Mouse (Mus musculus) right cerebral cortex, postnatal 25 days (tissue): ENCODE data around the gene Srd5a1.
A peak's percentile ranks its signal among the peaks of the same experiment; 100 is the strongest.

Experiments
- DNase-seq: peaks from one replicate; pipeline ENCODE4 v3.0.0; 2022

Gene Srd5a1

GRCm38 (mm10) chr13:69536021-69536420 lies 75.2 kb downstream of the Srd5a1 start:
- DNase-seq: no peak

- peak; percentile 98 for DNase-seq
These were observed 76.3 kb downstream of the Srd5a1 start for GRCm38 (mm10) chr13:69534654-69535551.

- no peak for DNase-seq
These were observed 76.9 kb downstream of the Srd5a1 start, which contains the start of gene Tent4a for GRCm38 (mm10) chr13:69534334-69534653. TSS of gene Tent4a (minus strand) at chr13:69534617.

GRCm38 (mm10) chr13:69533405-69534333 lies 77.6 kb downstream of the Srd5a1 start, which contains the start of gene Nsun2:
TSS of gene Nsun2 (plus strand) at chr13:69533746.
- DNase-seq: peak; percentile 66

- no peak for DNase-seq
These were observed 78.3 kb downstream of the Srd5a1 start for GRCm38 (mm10) chr13:69532893-69533404.

GRCm38 (mm10) chr13:69532101-69532892 lies 78.9 kb downstream of the Srd5a1 start:
- DNase-seq: no peak

GRCm38 (mm10) chr13:69531431-69531830 lies 79.8 kb downstream of the Srd5a1 start:
- no peak for DNase-seq

GRCm38 (mm10) chr13:69530951-69531350 lies 80.3 kb downstream of the Srd5a1 start:
- no peak for DNase-seq

- no peak for DNase-seq
These were observed 81.1 kb downstream of the Srd5a1 start for GRCm38 (mm10) chr13:69530156-69530555.

GRCm38 (mm10) chr13:69528531-69528930 lies 82.7 kb downstream of the Srd5a1 start:
- DNase-seq: no peak

- DNase-seq: no peak
These were observed 85.4 kb downstream of the Srd5a1 start for GRCm38 (mm10) chr13:69525867-69526266.

GRCm38 (mm10) chr13:69524158-69524530 lies 87.1 kb downstream of the Srd5a1 start:
- DNase-seq: no peak
